ENCODE assay signal across 23 mouse cellular contexts in the genomic region with DNA sequence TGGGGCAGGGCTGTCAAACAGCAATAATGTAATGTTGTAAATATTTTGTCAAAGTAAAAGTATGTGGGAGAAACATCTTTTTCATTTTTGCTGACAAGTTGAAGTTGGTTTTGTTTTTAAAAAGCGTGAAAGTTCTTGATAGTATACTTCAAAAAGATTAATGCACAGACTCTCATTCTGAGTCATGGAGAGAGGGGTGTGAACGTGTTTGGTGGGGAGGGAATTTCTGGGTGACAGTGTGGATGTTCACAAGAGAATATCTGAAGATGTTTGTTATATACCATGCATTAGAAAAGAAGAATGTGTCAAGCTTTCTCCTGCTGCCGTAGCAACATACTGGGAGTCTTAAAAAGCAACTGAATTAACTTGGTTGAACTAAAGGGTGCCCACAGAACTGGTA. TPM values are rescaled to one million over a fixed set of nuclear protein-coding genes. Genes with fewer than 3 reads are reported as not detected.
A peak's percentile ranks its signal among the peaks of the same experiment; 100 is the strongest.
DNase-seq lines count a peak whose midpoint lies in the region; ATAC-seq lines count a peak whose summit lies in the region.
"Had no signal": no experiment of that assay in that cellular context is flagged by ENCODE, and none has a peak within 500 bp of the region (broad histone marks: within the 10 kb centered on the region; RNA-seq: fewer than 3 reads in every experiment).

No protein-coding gene starts in this region.

- H3K36me3 ChIP-seq in hindbrain, embryonic 12.5 days = no peaks in the 10 kb centered on the region
- H3K36me3 ChIP-seq: embryonic facial prominence, embryonic 13.5 days; embryonic facial prominence, embryonic 15.5 days; forebrain, embryonic 10.5 days; forebrain, embryonic 12.5 days had no signal

- ATAC-seq in CD4-positive, CD25-positive, alpha-beta regulatory T cell, adult 4 months = peak; percentile 87
- no peak for ATAC-seq in hindbrain, embryonic 12.5 days (ENCODE audit: low FRiP score)
- ATAC-seq: forebrain, embryonic 14.5 days; forebrain, embryonic 16.5 days had no signal

- no peak overlapping the region for H3K4me3 ChIP-seq in hindbrain, embryonic 12.5 days
- H3K4me3 ChIP-seq: embryonic facial prominence, embryonic 13.5 days; embryonic facial prominence, embryonic 15.5 days; erythroblast, embryonic 14.5 days; forebrain, embryonic 10.5 days; forebrain, embryonic 12.5 days had no signal

- peak; percentile 62 for DNase-seq in CD4-positive helper T cell, adult 2 months (ENCODE audit: low read depth, low spot score)
- DNase-seq in induced T-regulatory cell, adult 2 months (ENCODE audit: low read depth) = peak; percentile 75
- DNase-seq in frontal cortex, postnatal 36 days (ENCODE audit: low spot score in 2 of 2) = no peak
- no peak for DNase-seq in ovary, postnatal 14 days (ENCODE audit: low spot score)
- DNase-seq: adrenal gland, adult 8-10 months; adrenal gland, postnatal 14 days; B cell, adult 2 months; cerebellum, adult 11 months; cerebellum, adult 18-20 months; cerebellum, adult 8-10 months; cerebellum, adult 9-11 months; cerebellum, postnatal 14 days; cerebellum, postnatal 36 days; embryo, embryonic 11 days had no signal

- H3K27ac ChIP-seq in hindbrain, embryonic 12.5 days = no peak overlapping the region
- H3K27ac ChIP-seq: embryonic facial prominence, embryonic 13.5 days; embryonic facial prominence, embryonic 15.5 days; forebrain, embryonic 10.5 days; forebrain, embryonic 12.5 days had no signal

- no peaks in the 10 kb centered on the region for H3K4me1 ChIP-seq in hindbrain, embryonic 12.5 days
- H3K4me1 ChIP-seq: embryonic facial prominence, embryonic 13.5 days; embryonic facial prominence, embryonic 15.5 days; forebrain, embryonic 10.5 days; forebrain, embryonic 12.5 days had no signal

- no peak overlapping the region for H3K9ac ChIP-seq in hindbrain, embryonic 12.5 days
- H3K9ac ChIP-seq: embryonic facial prominence, embryonic 13.5 days; embryonic facial prominence, embryonic 15.5 days; forebrain, embryonic 12.5 days had no signal

- H3K27me3 ChIP-seq in hindbrain, embryonic 12.5 days = no peaks in the 10 kb centered on the region
- H3K27me3 ChIP-seq: embryonic facial prominence, embryonic 13.5 days; embryonic facial prominence, embryonic 15.5 days; forebrain, embryonic 12.5 days had no signal

- no peaks in the 10 kb centered on the region for H3K9me3 ChIP-seq in hindbrain, embryonic 12.5 days (replicated peaks)
- H3K9me3 ChIP-seq: embryonic facial prominence, embryonic 13.5 days; embryonic facial prominence, embryonic 15.5 days; forebrain, embryonic 10.5 days; forebrain, embryonic 12.5 days had no signal

- no peak overlapping the region for H3K4me2 ChIP-seq in hindbrain, embryonic 12.5 days (replicated peaks)
- H3K4me2 ChIP-seq: embryonic facial prominence, embryonic 13.5 days; embryonic facial prominence, embryonic 15.5 days; forebrain, embryonic 12.5 days had no signal

- WGBS in hindbrain, embryonic 12.5 days = 80% methylated on average over 3 of the region's 3 CpGs

RNA-seq across cellular contexts. Expression of gene Rps29, which starts 57.0 kb away (rescaled TPM):
- polyA plus RNA-seq in CD4-positive, CD25-positive, alpha-beta regulatory T cell, adult 4 months (2017; shearing (Covaris generic)) = 1,000 to 10,000 TPM; 2,079 to 4,258 TPM
- polyA plus RNA-seq in hindbrain, embryonic 12.5 days (2016; fragmentation: Nextera tagmentation; extraction: Ambion mirVana) = 1,103 and 1,375 TPM in 2 replicates

Comparison
In these comparisons a context has a peak if more than half of its experiments do, and no peak if none do; other contexts are left out.
1. DNase-seq: peak in CD4-positive helper T cell, adult 2 months (single experiment) and induced T-regulatory cell, adult 2 months (single experiment); none in frontal cortex, postnatal 36 days (0 of 2) and ovary, postnatal 14 days (single experiment).